Comparison of ENCODE assay signal across 8 mouse cellular contexts in the genomic region with DNA sequence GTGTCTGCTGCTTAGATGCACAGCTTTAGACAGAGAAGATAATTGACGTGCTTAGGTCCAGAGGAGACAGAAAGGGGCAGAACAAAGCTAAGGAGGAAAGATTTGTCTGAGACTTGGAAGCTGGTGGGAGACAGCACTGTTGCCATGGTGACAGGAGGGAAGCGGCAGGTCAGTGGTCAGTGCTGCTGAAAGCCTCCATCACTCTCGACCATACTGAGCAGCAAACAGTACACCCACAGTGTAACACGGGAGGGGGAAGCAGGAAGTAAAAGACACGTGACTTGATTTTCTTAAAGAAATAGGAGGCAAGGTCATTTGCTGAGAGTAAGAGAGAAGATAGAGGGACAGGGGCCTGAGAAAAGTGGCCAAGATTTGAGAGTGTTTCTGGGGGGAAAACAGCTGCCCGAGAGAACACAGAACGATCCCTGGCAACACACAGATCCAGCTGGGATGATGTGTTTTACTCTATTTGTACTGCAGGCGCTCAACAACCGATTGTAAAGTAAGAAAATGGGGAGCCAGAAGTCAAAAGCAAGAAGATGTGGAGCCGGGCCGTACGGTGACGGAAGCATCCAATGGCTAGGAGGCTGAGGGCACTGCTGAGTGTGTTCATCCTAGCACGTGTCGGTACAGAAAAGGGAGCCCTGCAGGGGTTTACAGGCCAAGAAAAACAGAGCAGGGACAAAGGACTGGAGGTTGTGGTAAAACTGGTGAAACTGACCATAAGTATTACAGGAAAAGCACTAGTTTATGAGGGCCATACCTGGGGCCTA.
DNase-seq lines count a peak whose midpoint lies in the region; ATAC-seq and TF ChIP-seq lines count a peak whose summit lies in the region.

No protein-coding gene starts in this region.

- H3K9me3 ChIP-seq in forebrain, embryonic 15.5 days: no peaks in the 10 kb centered on the region
- no peaks in the 10 kb centered on the region for H3K9me3 ChIP-seq in limb, embryonic 15.5 days

- whole genome bisulfite sequencing in forebrain, embryonic 15.5 days: 32% methylated on average over 15 of the region's 15 CpGs
- 57% methylated on average over 15 of the region's 15 CpGs for WGBS in limb, embryonic 15.5 days

- H3K36me3 ChIP-seq in forebrain, embryonic 15.5 days: no peaks in the 10 kb centered on the region
- no peaks in the 10 kb centered on the region for H3K36me3 ChIP-seq in limb, embryonic 15.5 days

- H3K4me1 ChIP-seq in forebrain, embryonic 15.5 days: peaks cover 21% of the 10 kb centered on the region
- H3K4me1 ChIP-seq in limb, embryonic 15.5 days: peaks cover 20% of the 10 kb centered on the region

- intact Hi-C loops in left cerebral cortex, adult 2 months (cut with DNase I): no loop called here

- no peaks in the 10 kb centered on the region for H3K27me3 ChIP-seq in forebrain, embryonic 15.5 days
- H3K27me3 ChIP-seq in limb, embryonic 15.5 days: no peaks in the 10 kb centered on the region

- peak overlapping the region; percentile 41; the same call in 1 of the 2 replicates for H3K4me3 ChIP-seq in layer of hippocampus, adult 2 months
- 0 out of 2 replicates have a peak overlapping the region, but pooled peaks have one; percentile 14 for H3K4me3 ChIP-seq in forebrain, embryonic 15.5 days
- H3K4me3 ChIP-seq in limb, embryonic 15.5 days: no peak overlapping the region
- no peak overlapping the region for H3K4me3 ChIP-seq in left cerebral cortex, adult 2 months

- H3K27ac ChIP-seq in layer of hippocampus, adult 2 months: no peak overlapping the region
- no peak overlapping the region for H3K27ac ChIP-seq in forebrain, embryonic 15.5 days (replicated peaks)
- no peak overlapping the region for H3K27ac ChIP-seq in limb, embryonic 15.5 days
- no peak overlapping the region for H3K27ac ChIP-seq in left cerebral cortex, adult 2 months

- ATAC-seq in forebrain, embryonic 15.5 days (replicated peaks): peak; percentile 84
- no peak for ATAC-seq in limb, embryonic 15.5 days (ENCODE audit: insufficient number of reproducible peaks, low FRiP score, low TSS enrichment, low read depth)

- no peak for TF ChIP-seq CTCF in layer of hippocampus, adult 2 months (conservative IDR thresholded peaks at IDR 0.05)
- TF ChIP-seq CTCF in left cerebral cortex, adult 2 months (IDR thresholded peaks at IDR 0.05): no peak

- no peak overlapping the region for H3K9ac ChIP-seq in forebrain, embryonic 15.5 days (replicated peaks)
- H3K9ac ChIP-seq in limb, embryonic 15.5 days: no peak overlapping the region

- DNase-seq in layer of hippocampus, adult 2 months (ENCODE audit: low spot score in 2 of 2): no peak
- no peak for DNase-seq in layer of hippocampus, postnatal 10 days (ENCODE audit: low spot score in 2 of 2)
- DNase-seq in retina, postnatal 7 days (ENCODE audit: low read depth, low spot score): peak; percentile 43
- no peak for DNase-seq in spleen, postnatal 36 days (ENCODE audit: low spot score in 2 of 2)
- no peak for DNase-seq in cerebellum, adult 18-20 months
- DNase-seq in left cerebral cortex, adult 2 months (ENCODE audit: extremely low spot score in 1 of 2, low spot score in 2 of 2): no peak

- H3K4me2 ChIP-seq in forebrain, embryonic 15.5 days (replicated peaks): peak overlapping the region; percentile 36
- peak overlapping the region; percentile 24; the same call in 1 of the 2 replicates for H3K4me2 ChIP-seq in limb, embryonic 15.5 days

Comparison
In these comparisons a context has a peak if more than half of its experiments do, and no peak if none do; other contexts are left out.
1. H3K4me3 ChIP-seq: peak in layer of hippocampus, adult 2 months (single experiment) and forebrain, embryonic 15.5 days (single experiment); none in limb, embryonic 15.5 days (single experiment) and left cerebral cortex, adult 2 months (single experiment).